Mouse (Mus musculus) ES-Bruce4 (cell line): ENCODE measurements around the gene Cdc7.

ENCODE experiments used
- CTCF ChIP-seq: IDR thresholded peaks from one replicate; pipeline ENCODE4 v1.8.1; 2011; ENCODE audit warnings: low read depth, low read length
- EP300 ChIP-seq: IDR thresholded peaks from 2 replicates; pipeline ENCODE4 v1.6.1; 2011; ENCODE audit warnings: low read depth, low read length; ENCODE audit not compliant: insufficient read depth

DNA sequence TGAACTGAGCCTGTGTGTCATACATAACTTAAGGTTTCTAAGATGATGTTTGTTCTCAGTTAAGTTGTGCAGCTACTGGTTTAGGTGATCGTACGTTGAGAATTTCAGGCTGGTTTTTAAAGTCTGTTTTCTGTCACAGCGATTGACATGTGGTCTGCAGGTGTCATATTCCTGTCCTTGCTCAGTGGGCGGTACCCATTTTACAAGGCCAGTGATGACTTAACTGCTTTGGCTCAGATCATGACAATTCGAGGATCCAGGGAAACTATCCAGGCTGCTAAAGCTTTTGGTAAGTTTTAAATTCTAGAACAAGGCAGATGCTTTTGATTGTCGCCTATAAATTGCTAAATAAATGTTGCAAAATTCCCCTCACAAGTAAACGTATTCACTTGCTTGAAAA lies 15.0 kb downstream of the Cdc7 start:
- TF ChIP-seq CTCF (no peak), EP300 (no peak)
